Mouse (Mus musculus) kidney, adult 2 months (tissue): ENCODE data around the gene Armc9. TPM values are rescaled to one million over a fixed set of nuclear protein-coding genes. Genes with fewer than 3 reads are reported as not detected.

Experiments
- DNase-seq: peaks from one replicate; pipeline ENCODE4 v3.0.0; 2021
- H3K27ac ChIP-seq: fragments of 200-500 bp; 2 replicates; pipeline ENCODE4 v1.5.1; 2012; ENCODE audit warnings: low read depth, low read length, control low read depth, inconsistent platforms; ENCODE audit not compliant: insufficient read depth
- H3K27me3 ChIP-seq: fragments of 200-500 bp; replicated peaks from 2 replicates; pipeline ENCODE4 v1.6.1; 2012; ENCODE audit warnings: mild to moderate bottlenecking, moderate library complexity, low read length, inconsistent platforms; ENCODE audit not compliant: control insufficient read depth, insufficient read depth
- H3K36me3 ChIP-seq: fragments of 200-500 bp; 2 replicates; pipeline ENCODE4 v1.6.1; 2012; ENCODE audit warnings: mild to moderate bottlenecking, moderate library complexity, low read length, inconsistent platforms; ENCODE audit not compliant: control insufficient read depth, insufficient read depth
- H3K4me1 ChIP-seq: fragments of 200-500 bp; 2 replicates; pipeline ENCODE4 v1.6.1; 2011; ENCODE audit warnings: low read length; ENCODE audit not compliant: control insufficient read depth, insufficient read depth
- H3K4me3 ChIP-seq: fragments of 200-500 bp; 2 replicates; pipeline ENCODE4 v1.5.1; 2011; ENCODE audit warnings: mild to moderate bottlenecking, low read depth, low read length, control low read depth; ENCODE audit not compliant: insufficient read depth
- CTCF ChIP-seq: fragments of 200-500 bp; conservative IDR thresholded peaks from 2 replicates; pipeline ENCODE4 v1.5.1; 2011; ENCODE audit warnings: low read depth, mild to moderate bottlenecking, control low read depth, low read length, moderate library complexity, mixed read lengths; ENCODE audit not compliant: insufficient read depth, insufficient read length
- POLR2A ChIP-seq: fragments of 200-500 bp; IDR thresholded peaks from one replicate; pipeline ENCODE4 v1.6.1; 2011; ENCODE audit warnings: low read depth, low read length, control low read depth
- WGBS: fragments of 180-500 bp; shearing (Covaris S2); methylation state at CpG from one replicate; pipeline ENCODE4 v1.1.7; 2018; 5-methylcytosine and 5-hydroxymethylcytosine counted together
- polyA plus RNA-seq: library from polyadenylated mRNA; depleted of rRNA; stranded (reverse); fragments of >200 nt; gene quantifications from 2 replicates; pipeline ENCODE4 v1.2.3, GENCODE M21; 2012

Gene Armc9
- polyA plus RNA-seq, 1 experiment, result 7.4 TPM

- Histone ChIP-seq H3K27ac (no peak overlapping the region), H3K4me3 (no peak overlapping the region), H3K36me3 (no peaks in the 10 kb centered on the region), H3K4me1 (no peaks in the 10 kb centered on the region), H3K27me3 (no peaks in the 10 kb centered on the region)
- no peak for DNase-seq
- no peak for TF ChIP-seq CTCF
- no peak for TF ChIP-seq POLR2A
- 88% methylated on average over 9 of the region's 9 CpGs for WGBS
Observed at GRCm38 (mm10) chr1:86268492-86269189, 114.1 kb downstream of the Armc9 start.

DNA sequence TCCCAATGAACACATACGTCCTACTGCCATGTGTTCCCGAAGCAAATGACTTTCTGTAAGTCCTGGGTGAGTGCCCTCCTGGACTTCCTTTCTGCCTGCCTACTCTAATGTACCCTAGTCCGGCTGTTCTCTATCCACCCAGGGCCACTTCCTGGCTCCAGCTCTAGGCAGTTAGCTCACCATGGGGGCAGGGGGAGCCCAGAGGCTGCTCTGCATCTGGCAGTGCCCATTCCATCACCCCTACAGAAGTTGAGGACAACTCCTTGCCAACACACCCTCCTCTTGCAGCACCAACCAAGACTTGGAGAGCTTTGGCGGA lies 114.6 kb downstream of the Armc9 start:
- Histone ChIP-seq H3K27ac (no peak overlapping the region), H3K4me3 (no peak overlapping the region), H3K27me3 (no peaks in the 10 kb centered on the region), H3K4me1 (no peaks in the 10 kb centered on the region), H3K36me3 (no peaks in the 10 kb centered on the region)
- 70% methylated on average over 4 of the region's 4 CpGs for WGBS
- DNase-seq, result no peak
- TF ChIP-seq POLR2A (no peak), CTCF (no peak)

DNA sequence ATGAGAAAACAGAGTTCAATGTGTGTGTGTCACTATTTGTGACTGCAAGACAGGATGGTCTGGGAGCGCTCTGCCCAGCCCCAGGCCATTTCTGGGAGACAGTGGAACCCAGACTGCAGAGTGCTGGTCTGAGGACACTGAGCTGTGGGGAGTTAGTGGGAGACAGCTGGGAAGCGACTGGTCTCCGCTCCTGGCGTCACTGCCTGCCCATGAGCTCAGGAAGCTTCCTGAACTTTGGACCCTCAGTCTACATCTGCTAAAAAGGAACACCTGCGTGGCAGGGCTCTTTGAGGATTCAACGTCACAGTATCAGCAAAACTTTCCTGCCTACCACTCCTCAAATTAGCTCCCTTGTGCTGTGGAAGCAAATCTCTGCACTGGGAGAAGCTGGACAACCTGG lies 117.1 kb downstream of the Armc9 start:
- Histone ChIP-seq H3K27me3 (no peaks in the 10 kb centered on the region), H3K36me3 (no peaks in the 10 kb centered on the region), H3K4me3 (no peak overlapping the region), H3K4me1 (no peaks in the 10 kb centered on the region), H3K27ac (no peak overlapping the region)
- no peak for TF ChIP-seq POLR2A
- no peak for TF ChIP-seq CTCF
- DNase-seq, result peak; percentile 26
- 66% methylated on average over 6 of the region's 6 CpGs for WGBS

GRCm38 (mm10) chr1:86277055-86277454 lies 122.5 kb downstream of the Armc9 start:
- Histone ChIP-seq H3K36me3 (no peaks in the 10 kb centered on the region), H3K27ac (no peak overlapping the region), H3K4me3 (no peak overlapping the region), H3K27me3 (no peaks in the 10 kb centered on the region), H3K4me1 (no peaks in the 10 kb centered on the region)
- TF ChIP-seq CTCF (no peak), POLR2A (no peak)
- 84% methylated on average over 5 of the region's 5 CpGs for WGBS
- no peak for DNase-seq

- peak; percentile 49 for DNase-seq
- no peaks in the 10 kb centered on the region for H3K36me3 ChIP-seq
- H3K27ac ChIP-seq, result no peak overlapping the region
- no peak overlapping the region for H3K4me3 ChIP-seq
- no peaks in the 10 kb centered on the region for H3K27me3 ChIP-seq
- H3K4me1 ChIP-seq, result no peaks in the 10 kb centered on the region; the same call in 1 of the 2 replicates
- no peak for TF ChIP-seq CTCF
- no peak for TF ChIP-seq POLR2A
- 59% methylated on average over 11 of the region's 11 CpGs for WGBS
Observed at GRCm38 (mm10) chr1:86281781-86282536, 127.4 kb downstream of the Armc9 start.

- no peak for TF ChIP-seq POLR2A
- TF ChIP-seq CTCF, result no peak
- Histone ChIP-seq H3K27ac (no peak overlapping the region), H3K4me3 (no peak overlapping the region), H3K4me1 (no peaks in the 10 kb centered on the region; the same call in 1 of the 2 replicates), H3K27me3 (no peaks in the 10 kb centered on the region), H3K36me3 (no peaks in the 10 kb centered on the region)
- WGBS, result 43% methylated on average over 5 of the region's 5 CpGs
- DNase-seq, result peak; percentile 67
Observed at GRCm38 (mm10) chr1:86284101-86284500, 129.5 kb downstream of the Armc9 start.

DNA sequence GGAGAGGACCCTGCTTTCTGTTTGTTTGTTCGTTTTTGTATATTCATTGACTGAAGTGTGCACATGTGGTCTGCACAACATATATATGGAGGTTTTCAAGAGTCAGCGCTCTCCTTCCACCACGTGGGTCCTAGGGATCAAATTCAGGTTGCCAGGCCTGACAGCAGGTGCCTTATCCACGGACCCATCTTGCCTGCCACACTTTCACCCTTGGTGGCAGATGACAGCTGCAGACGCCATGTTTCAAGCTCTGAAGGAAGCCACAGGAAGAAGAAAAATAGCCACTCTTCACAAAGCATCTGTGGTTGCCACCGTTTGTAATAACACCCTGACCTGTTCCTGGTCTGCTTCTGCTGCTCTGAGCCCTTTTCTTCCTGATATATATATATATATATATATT lies 130.7 kb downstream of the Armc9 start:
- TF ChIP-seq POLR2A (no peak), CTCF (no peak)
- Histone ChIP-seq H3K27me3 (no peaks in the 10 kb centered on the region), H3K4me1 (no peaks in the 10 kb centered on the region; the same call in 1 of the 2 replicates), H3K4me3 (no peak overlapping the region), H3K36me3 (no peaks in the 10 kb centered on the region), H3K27ac (no peak overlapping the region)
- no peak for DNase-seq
- whole genome bisulfite sequencing, result 85% methylated on average over 6 of the region's 6 CpGs
